Mouse (Mus musculus) hindbrain, embryonic 15.5 days (tissue): Measurements from ENCODE around the gene Snapc2. TPM values are rescaled to one million over a fixed set of nuclear protein-coding genes. Genes with fewer than 3 reads are reported as not detected.

Source experiments
- ATAC-seq: fragments of 200-750 bp; cut with Nextera tagmentation; 2 replicates; pipeline ENCODE4 v1.8.0; 2017; ENCODE audit warnings: low read depth, moderate number of reproducible peaks, moderate TSS enrichment; ENCODE audit not compliant: low FRiP score
- H3K27ac ChIP-seq: fragments of 300-500 bp; sonication (generic); replicated peaks from 2 replicates; pipeline ENCODE4 v1.5.1; 2015; ENCODE audit warnings: mild to moderate bottlenecking, inconsistent platforms
- H3K27me3 ChIP-seq: fragments of 300-500 bp; sonication (generic); 2 replicates; pipeline ENCODE4 v1.6.1; 2015; ENCODE audit warnings: control low read depth, inconsistent platforms
- H3K36me3 ChIP-seq: fragments of 300-500 bp; sonication (generic); 2 replicates; pipeline ENCODE4 v1.6.1; 2015; ENCODE audit warnings: control low read depth, inconsistent platforms
- H3K4me1 ChIP-seq: fragments of 300-500 bp; sonication (generic); replicated peaks from 2 replicates; pipeline ENCODE4 v1.6.1; 2015; ENCODE audit warnings: control low read depth, inconsistent platforms
- H3K4me2 ChIP-seq: fragments of 300-500 bp; sonication (generic); 2 replicates; pipeline ENCODE4 v1.6.1; 2015; ENCODE audit warnings: moderate library complexity, mild to moderate bottlenecking, inconsistent platforms
- H3K4me3 ChIP-seq: fragments of 300-500 bp; sonication (generic); 2 replicates; pipeline ENCODE4 v1.5.1; 2015; ENCODE audit warnings: mild to moderate bottlenecking, inconsistent platforms
- H3K9ac ChIP-seq: fragments of 300-500 bp; sonication (generic); 2 replicates; pipeline ENCODE4 v1.6.1; 2015; ENCODE audit warnings: inconsistent platforms
- H3K9me3 ChIP-seq: fragments of 300-500 bp; sonication (generic); 2 replicates; pipeline ENCODE4 v1.6.1; 2016; ENCODE audit warnings: control low read depth, inconsistent platforms
- WGBS: fragments of 180-500 bp; shearing (Covaris S2); methylation state at CpG from one replicate; pipeline ENCODE4 v1.1.7; 2015; 5-methylcytosine and 5-hydroxymethylcytosine counted together
- polyA plus RNA-seq: library from polyadenylated mRNA; unstranded; fragments of >200 nt; fragmentation: Nextera tagmentation; extraction: Ambion mirVana; gene quantifications from 2 replicates; pipeline ENCODE4 v1.2.1, GENCODE M21; 2015

Gene Snapc2
- 64.5 and 75.6 TPM in 2 replicates for polyA plus RNA-seq

DNA sequence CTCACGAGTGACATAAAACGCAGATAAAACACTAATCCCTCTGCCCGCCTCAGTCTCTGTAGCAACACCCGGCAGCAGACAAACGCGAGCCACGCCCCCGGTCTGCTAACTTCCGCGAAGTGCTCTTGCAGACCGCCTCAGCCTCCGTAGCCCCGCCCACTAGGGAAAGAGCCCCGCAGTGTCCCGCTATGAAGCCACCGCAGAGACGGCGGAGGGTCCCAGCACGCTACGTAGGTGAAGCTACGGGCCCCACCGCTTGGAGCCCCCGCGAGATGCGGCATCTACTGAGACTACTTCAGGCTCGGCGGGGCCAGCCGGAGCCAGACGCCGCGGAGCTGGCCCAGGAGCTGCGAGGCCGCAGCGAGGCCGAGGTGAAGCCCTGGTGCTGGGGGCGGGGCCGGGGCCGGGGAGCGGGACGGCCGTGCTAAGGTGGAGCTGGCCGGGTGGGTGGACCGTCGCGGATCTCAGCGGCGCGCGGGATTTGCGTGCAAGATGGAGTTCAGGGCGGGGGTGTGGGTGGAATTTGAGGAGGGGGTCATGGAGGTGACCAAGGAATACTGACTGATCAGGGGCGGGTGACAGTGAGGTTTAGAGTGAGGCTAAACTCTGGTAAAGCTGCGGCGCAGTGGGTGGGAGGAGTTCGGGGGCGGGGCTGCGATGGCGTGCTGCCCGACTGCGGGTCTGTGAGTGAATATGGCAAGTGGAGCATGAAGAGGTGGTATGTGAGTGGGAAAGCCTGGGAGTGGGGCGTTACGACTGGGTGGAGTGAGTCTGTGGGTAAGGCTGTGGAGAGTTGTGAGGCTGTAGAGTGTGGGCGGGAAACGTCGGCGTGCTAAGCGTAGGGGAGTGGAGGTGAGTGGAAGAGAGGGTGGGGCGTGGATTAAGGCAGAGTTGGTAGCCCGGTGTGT is at the start of gene Snapc2:
Snapc2 (plus strand) TSS at position 147 of the 908 bp plus-strand sequence.
- peaks cover 45% of the 10 kb centered on the region for H3K4me1 ChIP-seq
- H3K36me3 ChIP-seq: peaks cover 20% of the 10 kb centered on the region
- peak within 1 kb of the TSS; percentile 57 for H3K4me3 ChIP-seq
- H3K27ac ChIP-seq: peak within 1 kb of the TSS; percentile 92
- peak within 1 kb of the TSS; percentile 70 for H3K9ac ChIP-seq
- under 1% methylated on average over 69 of the region's 69 CpGs for WGBS
- H3K4me2 ChIP-seq: peak within 1 kb of the TSS; percentile 68
- peak; percentile 85 for ATAC-seq
- no peaks in the 10 kb centered on the region for H3K9me3 ChIP-seq
- H3K27me3 ChIP-seq: no peaks in the 10 kb centered on the region

DNA sequence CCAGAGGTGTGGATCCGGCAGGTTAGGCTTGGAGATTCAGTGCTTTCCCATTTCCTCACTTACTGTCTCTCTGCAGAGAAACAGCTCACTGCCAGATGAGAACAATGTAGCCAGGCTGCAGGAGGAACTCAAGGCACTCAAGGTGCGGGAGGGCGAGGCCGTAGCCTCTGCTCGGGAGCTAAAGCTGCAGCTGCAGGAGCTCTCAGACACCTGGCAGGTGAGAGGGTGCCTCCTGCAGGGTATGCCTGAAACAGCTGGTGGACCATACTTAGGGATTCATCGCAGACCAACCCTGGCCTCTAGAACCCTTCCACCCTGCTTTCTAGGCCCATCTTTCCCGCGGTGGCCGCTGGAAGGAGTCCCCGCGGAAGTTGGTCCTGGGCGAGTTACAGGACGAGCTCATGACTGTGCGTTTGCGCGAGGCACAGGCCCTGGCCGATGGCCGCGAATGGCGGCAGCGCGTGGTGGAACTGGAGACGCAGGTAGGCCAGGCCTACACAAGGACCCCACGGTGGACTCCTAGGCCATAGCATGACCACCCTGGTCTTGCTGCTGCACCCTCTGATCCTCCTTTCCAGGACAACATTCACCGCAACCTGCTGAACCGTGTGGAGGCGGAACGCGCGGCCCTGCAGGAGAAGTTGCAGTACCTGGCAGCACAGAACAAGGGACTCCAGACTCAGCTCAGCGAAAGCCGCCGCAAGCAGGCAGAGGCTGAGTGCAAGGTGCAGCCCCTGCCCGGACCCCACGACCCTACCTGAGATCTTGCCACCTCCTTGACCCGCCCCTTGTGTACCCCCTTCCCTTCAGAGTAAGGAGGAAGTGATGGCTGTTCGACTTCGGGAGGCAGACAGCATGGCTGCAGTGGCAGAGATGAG is 47.4 kb upstream of the Snapc2 start:
- no peak overlapping the region for H3K27ac ChIP-seq
- 0 out of 2 replicates have a peak, but pooled peaks have one; percentile 0 for ATAC-seq

DNA sequence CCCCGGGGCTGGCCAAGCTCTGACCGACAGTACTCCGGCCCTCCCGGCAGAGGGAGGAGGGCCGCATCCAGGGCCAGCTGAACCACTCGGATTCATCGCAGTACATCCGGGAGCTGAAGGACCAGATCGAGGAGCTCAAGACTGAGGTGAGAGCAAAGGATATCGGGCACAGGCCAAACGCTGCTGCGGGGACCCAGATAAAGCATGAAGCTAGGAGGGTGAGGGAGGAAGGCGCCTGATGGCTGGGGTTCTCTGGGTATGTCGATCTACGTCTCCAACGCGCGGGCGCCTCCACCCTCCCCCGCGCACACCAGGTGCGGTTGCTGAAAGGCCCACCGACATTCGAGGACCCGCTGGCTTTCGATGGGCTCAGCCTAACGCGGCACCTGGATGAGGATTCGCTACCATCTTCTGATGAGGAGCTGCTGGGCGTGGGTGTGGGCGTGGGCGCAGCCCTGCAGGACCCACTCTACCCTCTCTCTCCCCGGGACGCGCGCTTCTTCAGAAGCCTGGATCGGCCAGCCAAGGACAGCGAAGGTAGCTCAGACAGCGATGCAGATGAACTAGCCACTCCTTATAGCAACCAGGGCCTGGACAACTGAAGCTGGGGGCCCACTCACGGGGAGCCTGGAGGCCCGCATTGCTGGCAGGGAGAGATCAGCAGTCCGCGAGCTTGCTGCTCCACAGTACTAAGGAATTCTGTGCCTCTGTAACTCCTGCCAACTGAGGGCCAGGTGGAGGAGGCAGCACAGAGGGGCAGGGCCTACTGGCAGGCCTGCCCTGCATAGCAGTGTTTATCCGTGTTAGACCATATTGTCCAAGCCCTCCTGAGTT is 46.5 kb upstream of the Snapc2 start:
- no peak overlapping the region for H3K9ac ChIP-seq
- WGBS: 16% methylated on average over 43 of the region's 44 CpGs
- H3K4me1 ChIP-seq: peaks cover 28% of the 10 kb centered on the region
- H3K9me3 ChIP-seq: no peaks in the 10 kb centered on the region
- 0 out of 2 replicates have a peak overlapping the region, but pooled peaks have one; percentile 5 for H3K4me2 ChIP-seq
- ATAC-seq: 0 out of 2 replicates have a peak, but pooled peaks have one; percentile 1
- peaks cover 53% of the 10 kb centered on the region for H3K36me3 ChIP-seq
- no peak overlapping the region for H3K4me3 ChIP-seq
- peaks cover 3% of the 10 kb centered on the region for H3K27me3 ChIP-seq
- H3K27ac ChIP-seq: no peak overlapping the region

More for the DNA sequence above, 47.4 kb upstream of the Snapc2 start:
- Histone ChIP-seq H3K9ac (no peak overlapping the region), H3K36me3 (peaks cover 53% of the 10 kb centered on the region), H3K27me3 (peaks cover 3% of the 10 kb centered on the region), H3K9me3 (no peaks in the 10 kb centered on the region), H3K4me3 (no peak overlapping the region), H3K4me1 (peaks cover 23% of the 10 kb centered on the region), H3K4me2 (no peak overlapping the region)
- 26% methylated on average over 38 of the region's 38 CpGs for WGBS

DNA sequence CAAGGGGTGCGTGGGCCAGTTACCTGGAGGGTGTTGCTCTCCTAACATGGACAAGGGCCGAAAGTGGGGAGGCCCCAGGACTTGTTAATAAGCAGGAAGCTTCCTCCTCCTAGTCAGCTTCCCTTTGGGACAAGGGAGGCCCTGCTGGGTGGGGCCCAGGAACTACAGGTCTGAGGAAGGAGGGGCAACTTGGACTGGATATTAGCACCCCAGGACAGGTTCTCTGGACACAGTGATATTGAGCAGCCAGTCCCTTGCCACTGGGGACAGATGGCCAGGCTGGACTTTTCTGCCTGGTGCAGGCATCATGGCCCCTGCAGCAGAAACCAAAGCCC is 45.9 kb upstream of the Snapc2 start:
- Histone ChIP-seq H3K4me1 (peaks cover 28% of the 10 kb centered on the region), H3K4me3 (no peak overlapping the region), H3K36me3 (peaks cover 53% of the 10 kb centered on the region), H3K9me3 (no peaks in the 10 kb centered on the region), H3K27ac (no peak overlapping the region), H3K4me2 (no peak overlapping the region), H3K27me3 (peaks cover 3% of the 10 kb centered on the region), H3K9ac (no peak overlapping the region)
- 61% methylated on average over 2 of the region's 2 CpGs for WGBS
- ATAC-seq: no peak

DNA sequence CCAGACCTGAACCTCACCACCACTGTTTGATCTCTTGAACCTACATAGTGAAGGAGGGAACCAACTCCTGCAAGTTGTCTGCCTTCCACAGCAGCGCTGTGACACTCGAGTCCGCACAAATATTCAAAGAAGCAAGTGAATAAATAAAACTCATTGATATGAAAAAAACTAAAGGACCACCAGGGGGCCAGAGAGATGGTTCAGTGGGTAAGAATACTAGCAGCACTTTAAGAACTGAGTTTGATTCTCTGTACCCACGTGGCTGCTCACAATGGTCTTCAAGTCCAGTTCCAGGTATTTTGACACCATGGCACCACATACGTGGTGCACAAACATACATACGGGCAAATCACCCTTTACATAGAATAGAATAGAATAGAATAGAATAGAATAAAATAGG is 41.8 kb upstream of the Snapc2 start:
- Histone ChIP-seq H3K27me3 (no peaks in the 10 kb centered on the region), H3K36me3 (peaks cover 30% of the 10 kb centered on the region), H3K27ac (0 out of 2 replicates have a peak overlapping the region, but pooled peaks have one; percentile 22), H3K4me3 (no peak overlapping the region), H3K9ac (no peak overlapping the region), H3K4me2 (no peak overlapping the region), H3K9me3 (no peaks in the 10 kb centered on the region), H3K4me1 (peaks cover 62% of the 10 kb centered on the region)
- no peak for ATAC-seq
- WGBS: 72% methylated on average over 6 of the region's 6 CpGs

DNA sequence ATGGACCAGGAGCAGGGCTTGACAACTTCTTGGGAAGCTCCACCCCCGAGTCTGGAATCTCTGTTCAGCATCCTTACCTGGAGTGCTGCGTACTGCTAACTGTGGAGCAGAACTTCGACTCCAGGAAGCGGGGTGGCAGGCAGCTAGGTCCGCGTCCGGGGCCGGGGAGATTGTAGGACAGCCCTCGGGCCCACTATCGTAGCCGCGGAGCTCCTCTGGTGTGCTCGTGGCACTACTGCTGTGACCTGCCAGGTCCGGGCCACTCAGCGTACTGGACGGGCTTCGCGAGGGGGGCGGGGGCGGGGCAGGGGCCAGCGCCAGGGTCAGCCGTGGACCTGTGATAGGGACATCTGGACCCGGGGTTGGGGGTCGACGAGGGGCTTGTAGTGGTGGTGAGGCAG is 40.1 kb upstream of the Snapc2 start:
- Histone ChIP-seq H3K4me1 (peaks cover 55% of the 10 kb centered on the region), H3K27ac (peak overlapping the region; percentile 71), H3K36me3 (peaks cover 21% of the 10 kb centered on the region), H3K27me3 (no peaks in the 10 kb centered on the region), H3K9me3 (no peaks in the 10 kb centered on the region), H3K4me3 (peak overlapping the region; percentile 82), H3K4me2 (peak overlapping the region; percentile 97), H3K9ac (peak overlapping the region; percentile 53)
- WGBS: 2% methylated on average over 25 of the region's 25 CpGs
- ATAC-seq: peak; percentile 0; the same call in 1 of the 2 replicates

DNA sequence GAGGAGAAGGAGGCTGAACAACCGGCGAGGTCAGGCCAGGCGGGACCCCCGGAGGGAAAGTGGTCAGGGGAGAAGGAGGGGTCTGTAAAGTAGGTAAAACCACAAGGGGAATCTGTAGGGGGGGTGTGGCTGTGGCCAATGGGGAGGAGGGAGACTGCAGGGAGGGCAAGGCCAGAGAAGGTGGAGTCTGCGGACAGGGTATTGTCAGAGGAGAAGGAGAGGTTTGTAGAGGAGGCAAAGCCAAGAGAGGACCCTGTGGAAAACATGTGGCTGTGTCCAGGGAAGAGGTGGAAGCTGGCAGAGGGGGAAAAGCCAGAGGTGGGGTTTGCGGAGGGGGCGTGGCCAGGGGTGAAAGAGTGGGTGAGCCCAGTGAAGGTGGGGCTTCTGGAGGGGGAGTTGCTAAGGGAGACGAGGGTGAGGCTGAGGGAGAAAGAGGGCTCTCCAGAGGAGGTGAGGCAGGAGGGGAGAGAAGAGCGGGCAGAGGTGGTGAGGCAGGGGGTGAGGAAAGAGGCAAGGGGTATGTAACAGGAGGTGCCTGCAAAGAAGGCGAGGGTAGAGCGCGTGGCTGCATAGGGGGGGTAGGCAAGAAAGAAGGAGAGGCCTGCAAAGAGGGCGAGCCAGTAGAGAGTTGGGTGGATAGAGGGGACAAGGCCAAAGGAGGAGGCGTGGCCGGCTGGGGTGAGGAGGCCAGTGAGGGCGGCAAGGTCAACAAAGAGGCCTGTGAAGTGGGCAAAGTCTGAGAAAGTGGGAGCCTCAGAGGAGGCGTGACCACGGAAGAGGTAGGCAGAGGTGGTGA is 39.5 kb upstream of the Snapc2 start:
- Histone ChIP-seq H3K27me3 (no peaks in the 10 kb centered on the region), H3K4me2 (peak overlapping the region; percentile 97), H3K27ac (peak overlapping the region; percentile 71), H3K36me3 (peaks cover 21% of the 10 kb centered on the region), H3K9ac (peak overlapping the region; percentile 53), H3K9me3 (no peaks in the 10 kb centered on the region), H3K4me1 (peaks cover 55% of the 10 kb centered on the region), H3K4me3 (peak overlapping the region; percentile 82)
- 1% methylated on average over 18 of the region's 18 CpGs for WGBS
- peak; percentile 10 for ATAC-seq

DNA sequence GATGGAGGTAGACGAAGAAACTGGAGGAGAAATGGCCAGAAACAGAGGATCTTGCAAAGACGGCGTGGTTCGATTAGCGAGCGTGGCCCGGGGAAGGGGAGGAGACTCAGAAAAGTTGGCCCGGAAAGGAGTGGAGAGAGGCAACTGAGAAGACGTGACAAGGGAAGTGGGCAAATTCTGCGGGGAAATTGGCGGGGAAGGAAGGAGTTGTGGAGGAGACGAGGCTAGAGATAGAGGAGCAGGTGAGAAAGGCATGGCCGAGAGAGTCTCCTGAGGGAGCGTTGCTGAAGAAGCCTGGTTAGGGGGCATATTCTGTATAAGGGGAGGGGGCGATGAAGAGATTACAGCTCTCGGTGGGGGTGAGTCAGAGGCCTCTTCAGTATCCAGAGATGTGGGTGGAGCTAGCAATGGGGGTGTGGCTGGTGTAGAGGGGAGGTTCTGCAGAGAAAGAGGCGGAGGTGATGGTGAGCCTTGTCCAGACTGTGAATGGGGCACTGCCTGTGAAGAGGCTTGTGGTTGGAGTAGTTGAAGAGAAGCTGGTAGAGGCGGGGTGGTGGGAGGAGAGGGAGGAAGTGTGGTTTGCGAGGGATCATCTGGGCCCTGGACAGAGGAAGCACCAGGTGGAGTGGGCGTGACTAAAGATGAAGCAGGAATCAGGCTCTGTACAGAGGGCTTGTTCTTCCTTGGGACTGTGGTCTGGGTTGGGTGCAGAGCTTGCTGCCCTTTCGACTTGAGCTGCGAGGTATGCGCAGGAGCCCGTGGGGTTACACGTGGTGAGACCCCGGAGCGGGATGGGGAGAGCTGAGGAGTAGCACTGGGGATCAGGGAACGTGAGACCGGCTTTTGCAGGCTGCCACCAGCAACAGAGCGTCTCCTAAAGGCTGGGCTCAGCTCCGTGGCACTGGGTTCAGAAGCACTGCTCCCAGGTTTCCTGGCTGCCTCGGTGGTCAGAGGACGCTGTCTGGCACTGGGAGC is 38.6 kb upstream of the Snapc2 start:
- H3K27ac ChIP-seq: peak overlapping the region; percentile 71
- ATAC-seq: no peak
- WGBS: 15% methylated on average over 33 of the region's 33 CpGs

DNA sequence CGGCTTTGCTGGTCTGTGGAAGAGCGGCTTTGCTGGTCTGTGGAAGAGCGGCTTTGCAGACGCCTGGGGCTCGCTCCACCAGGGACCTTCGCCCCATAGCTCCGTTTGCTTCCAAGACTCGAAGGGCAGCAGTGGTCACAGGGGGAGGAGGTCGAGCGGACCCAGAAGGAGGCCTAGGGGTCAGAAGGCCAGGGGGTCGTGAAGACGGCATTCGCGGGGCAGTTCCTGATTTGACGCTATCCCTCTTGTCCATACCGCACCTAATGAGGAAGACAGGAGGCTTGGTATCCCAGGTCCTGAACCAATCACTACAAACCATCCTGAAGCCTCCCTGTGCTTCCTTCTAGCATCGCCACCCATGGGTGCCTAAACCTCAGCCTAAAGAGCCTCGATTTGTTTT is 36.6 kb upstream of the Snapc2 start:
- Histone ChIP-seq H3K9me3 (no peaks in the 10 kb centered on the region), H3K27ac (peak overlapping the region; percentile 97), H3K4me3 (peak overlapping the region; percentile 82), H3K27me3 (no peaks in the 10 kb centered on the region), H3K9ac (peak overlapping the region; percentile 84), H3K36me3 (peaks cover 3% of the 10 kb centered on the region; the same call in 1 of the 2 replicates), H3K4me1 (peaks cover 46% of the 10 kb centered on the region), H3K4me2 (peak overlapping the region; percentile 97)
- ATAC-seq: peak; percentile 2
- WGBS: 5% methylated on average over 18 of the region's 18 CpGs

More for the DNA sequence above, 38.6 kb upstream of the Snapc2 start:
- Histone ChIP-seq H3K4me3 (peak overlapping the region; percentile 82), H3K9me3 (no peaks in the 10 kb centered on the region), H3K4me1 (peaks cover 55% of the 10 kb centered on the region), H3K27me3 (no peaks in the 10 kb centered on the region), H3K9ac (peak overlapping the region; percentile 53), H3K4me2 (peak overlapping the region; percentile 97), H3K36me3 (peaks cover 20% of the 10 kb centered on the region)
